Mouse (Mus musculus): ENCODE results near the gene Gm4133.
"Not testable (repeated sequence)": the region's sequence is repeated elsewhere in the genome, so short reads cannot be mapped to it uniquely, and the experiment has no call there.

Gm4133 gene

DNA sequence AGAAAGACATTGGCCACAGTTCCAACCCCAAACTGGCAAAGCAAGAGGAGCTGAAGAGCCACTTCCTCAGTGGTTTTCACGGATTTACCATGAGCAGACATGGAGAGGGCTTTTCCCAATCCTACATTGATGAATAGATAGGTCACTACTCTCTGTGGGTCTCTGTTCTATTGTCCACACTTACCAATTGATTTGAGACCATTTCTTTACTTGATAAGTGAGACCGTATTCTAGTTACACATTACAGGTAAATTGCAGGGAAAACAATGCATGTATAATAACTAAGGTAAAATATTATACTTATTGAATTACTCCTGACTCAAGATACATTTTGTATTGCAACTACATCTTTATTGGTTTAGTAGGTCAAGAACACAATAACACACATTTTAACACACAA lies at the start of gene Gm4133:
Gene Gm4133, minus strand, starts transcription at position 101 of the 400 bp plus-strand sequence.
- DNase-seq = not testable (repeated sequence)

DNA sequence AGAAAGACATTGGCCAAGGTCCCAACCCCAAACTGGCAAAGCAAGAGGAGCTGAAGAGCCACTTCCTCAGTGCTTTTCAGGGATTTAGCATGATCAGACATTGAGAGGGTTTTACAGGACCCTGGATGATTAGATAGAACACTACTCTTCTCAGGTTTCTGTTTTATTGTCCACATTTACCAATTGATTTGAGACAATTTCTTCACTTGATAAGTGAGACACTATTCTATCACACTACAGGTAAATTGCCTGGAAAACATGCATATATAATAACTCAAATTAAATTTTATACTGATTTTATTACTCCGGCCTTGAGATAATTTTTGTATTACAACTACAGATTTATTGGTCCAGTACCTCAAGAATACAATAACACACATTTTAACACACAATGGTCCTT lies 41.4 kb upstream of the Gm4133 start, which contains the start of gene Gm5728:
Gene Gm5728, minus strand, starts transcription at position 101 of the 400 bp plus-strand sequence.
- not testable (repeated sequence) for DNase-seq

Data from layer of hippocampus, adult 9-11 months (tissue).